Mouse (Mus musculus): ENCODE results near the gene Naip2.
"Not testable (repeated sequence)": the region's sequence is repeated elsewhere in the genome, so short reads cannot be mapped to it uniquely, and the experiment has no call there.

GRCm38 (mm10) chr13:100161171-100161870, 40.6 kb downstream of the Naip2 start:
- TF ChIP-seq CTCF (IDR thresholded peaks at IDR 0.05; ENCODE audit: extremely low read depth, insufficient read length, insufficient replicate concordance, low read depth, low read length); POLR2A (IDR thresholded peaks at IDR 0.05; ENCODE audit: low read depth, low read length): not testable (repeated sequence)

Data from small intestine, adult 2 months (tissue).